ENCODE assay signal across 8 mouse cellular contexts in genomic region chr1:177257178-177258033, GRCm38 (mm10). TPM values are rescaled to one million over a fixed set of nuclear protein-coding genes. Genes with fewer than 3 reads are reported as not detected.
DNase-seq lines count a peak whose midpoint lies in the region; ATAC-seq lines count a peak whose summit lies in the region.

No protein-coding gene starts in this region.

- peak; percentile 75 for DNase-seq in R1 (ENCODE audit: low read depth, low spot score)
- peak; percentile 71 for DNase-seq in cerebellum, postnatal 36 days
- peak; percentile 75 to 78 for DNase-seq in frontal cortex, postnatal 36 days (ENCODE audit: low spot score in 2 of 2)
- peak; percentile 67 to 77 for DNase-seq in left cerebral cortex, adult 18-20 months (ENCODE audit: low spot score in 2 of 2)
- peak; percentile 70 to 79 for DNase-seq in lung, postnatal 4 days
- DNase-seq in retina, postnatal 7 days (ENCODE audit: low read depth, low spot score) = peak; percentile 33
- DNase-seq in urinary bladder, adult 2 months (ENCODE audit: low spot score) = peak; percentile 26

- peak; percentile 79 for ATAC-seq in hindbrain, embryonic 15.5 days (ENCODE audit: low FRiP score, low read depth)

- under 1% methylated on average over 59 of the region's 86 CpGs for WGBS in hindbrain, embryonic 15.5 days

- no peaks in the 10 kb centered on the region for H3K36me3 ChIP-seq in hindbrain, embryonic 15.5 days

- peak overlapping the region; percentile 92 for H3K9ac ChIP-seq in hindbrain, embryonic 15.5 days

- peak overlapping the region; percentile 91 for H3K4me3 ChIP-seq in hindbrain, embryonic 15.5 days

- peak overlapping the region; percentile 99 for H3K27ac ChIP-seq in hindbrain, embryonic 15.5 days (replicated peaks)

- peaks cover 12% of the 10 kb centered on the region for H3K4me1 ChIP-seq in hindbrain, embryonic 15.5 days (replicated peaks)

- peak overlapping the region; percentile 74 for H3K4me2 ChIP-seq in hindbrain, embryonic 15.5 days

- no peaks in the 10 kb centered on the region for H3K9me3 ChIP-seq in hindbrain, embryonic 15.5 days

- H3K27me3 ChIP-seq in hindbrain, embryonic 15.5 days = no peaks in the 10 kb centered on the region

RNA-seq across cellular contexts. Expression of gene Akt3, which starts 0.6 kb away (rescaled TPM):
- 21.3 and 21.4 TPM in 2 replicates for polyA plus RNA-seq in hindbrain, embryonic 15.5 days (2015; fragmentation: Nextera tagmentation; extraction: Ambion mirVana)
- 100 to 1,000 TPM; 258 to 260 TPM for total RNA-seq in left cerebral cortex, adult 18-20 months (2021)
- polyA plus RNA-seq in urinary bladder, adult 2 months (2012; rRNA removed) = 13.3 and 23.4 TPM in 2 replicates

Comparison
In these comparisons a context has a peak if more than half of its experiments do, and no peak if none do; other contexts are left out.
1. Peak in every context shown above with its lines: DNase-seq, ATAC-seq, H3K4me3 ChIP-seq and H3K27ac ChIP-seq.
2. DNase-seq: peak in every context shown above with its lines; median percentile 76 in frontal cortex, postnatal 36 days; 75 in R1; 74 in lung, postnatal 4 days; 72 in left cerebral cortex, adult 18-20 months; 71 in cerebellum, postnatal 36 days; 33 in retina, postnatal 7 days; 26 in urinary bladder, adult 2 months.